ENCODE assay signal across 8 mouse cellular contexts in genomic region chr10:83197690-83198336, GRCm38 (mm10).
DNase-seq lines count a peak whose midpoint lies in the region; ATAC-seq and TF ChIP-seq lines count a peak whose summit lies in the region.

No protein-coding gene starts in this region.

- DNase-seq in A20 (ENCODE audit: low read depth, low spot score) (peak; percentile 79), NIH3T3 (ENCODE audit: low read depth) (peak; percentile 60)
- peak; percentile 86 for DNase-seq in cerebellum, adult 9-10 months
- DNase-seq in gastrocnemius, adult 18-20 months (ENCODE audit: low spot score) = peak; percentile 67
- peak; percentile 9 for DNase-seq in liver, adult 2 months (ENCODE audit: extremely low read depth, low read depth, low spot score)
- peak; percentile 79 for DNase-seq in ovary, postnatal 14 days (ENCODE audit: low spot score)
- DNase-seq in thymus, postnatal 25 days = peak; percentile 86

- no peaks in the 10 kb centered on the region for H3K4me1 ChIP-seq in kidney, embryonic 16.5 days (ENCODE audit: insufficient read depth, low read length)
- H3K4me1 ChIP-seq in liver, adult 2 months (ENCODE audit: control insufficient read depth, insufficient read depth, low read length) = no peaks in the 10 kb centered on the region

- no peaks in the 10 kb centered on the region for H3K36me3 ChIP-seq in kidney, embryonic 16.5 days (ENCODE audit: insufficient read depth, low read length)
- no peaks in the 10 kb centered on the region for H3K36me3 ChIP-seq in liver, adult 2 months (ENCODE audit: control insufficient read depth, insufficient read depth, low read length)

- no peak overlapping the region for H3K4me3 ChIP-seq in kidney, embryonic 16.5 days (ENCODE audit: low read length)
- H3K4me3 ChIP-seq in liver, adult 2 months (ENCODE audit: insufficient read depth, low read depth, low read length) = no peak overlapping the region

- TF ChIP-seq POLR2A in liver, adult 2 months (IDR thresholded peaks at IDR 0.05; ENCODE audit: extremely low read depth, insufficient read depth, low read length) = no peak

- peak; percentile 83 for TF ChIP-seq CTCF in liver, adult 2 months (IDR thresholded peaks at IDR 0.05; ENCODE audit: low read depth, low read length)

- H3K9ac ChIP-seq in kidney, embryonic 16.5 days (replicated peaks; ENCODE audit: low read length) = no peak overlapping the region
- no peak overlapping the region for H3K9ac ChIP-seq in liver, adult 2 months (ENCODE audit: low read depth, low read length)

- no peaks in the 10 kb centered on the region for H3K27me3 ChIP-seq in kidney, embryonic 16.5 days (ENCODE audit: insufficient read depth, low read length)
- no peaks in the 10 kb centered on the region for H3K27me3 ChIP-seq in liver, adult 2 months (ENCODE audit: control insufficient read depth, insufficient read depth, low read length)

- 51% methylated on average over 11 of the region's 11 CpGs for WGBS in kidney, embryonic 16.5 days
- WGBS in liver, adult 2 months = 62% methylated on average over 11 of the region's 11 CpGs

- ATAC-seq in kidney, embryonic 16.5 days (ENCODE audit: low FRiP score, low TSS enrichment) = 0 out of 2 replicates have a peak, but pooled peaks have one; percentile 39

- H3K4me2 ChIP-seq in kidney, embryonic 16.5 days (replicated peaks; ENCODE audit: low read depth, low read length) = no peak overlapping the region

- H3K79me2 ChIP-seq in liver, adult 2 months (ENCODE audit: control insufficient read depth, insufficient read depth, low read length) = no peaks in the 10 kb centered on the region

- H3K27ac ChIP-seq in kidney, embryonic 16.5 days (ENCODE audit: low read length) = no peak overlapping the region
- H3K27ac ChIP-seq in liver, adult 2 months (replicated peaks; ENCODE audit: insufficient read depth, low read depth, low read length) = no peak overlapping the region

- no peaks in the 10 kb centered on the region for H3K9me3 ChIP-seq in kidney, embryonic 16.5 days (ENCODE audit: low read length)

Comparison
In these comparisons a context has a peak if more than half of its experiments do, and no peak if none do; other contexts are left out.
1. DNase-seq: peak in every context shown above with its lines; median percentile 86 in cerebellum, adult 9-10 months; 86 in thymus, postnatal 25 days; 79 in A20; 79 in ovary, postnatal 14 days; 67 in gastrocnemius, adult 18-20 months; 60 in NIH3T3; 9 in liver, adult 2 months.